Mouse (Mus musculus) gastrocnemius, postnatal 14 days (tissue): ENCODE results near the gene Nipal4. TPM values are rescaled to one million over a fixed set of nuclear protein-coding genes. Genes with fewer than 3 reads are reported as not detected.
A peak's percentile ranks its signal among the peaks of the same experiment; 100 is the strongest.
"Not testable (repeated sequence)": the region's sequence is repeated elsewhere in the genome, so short reads cannot be mapped to it uniquely, and the experiment has no call there.

Source experiments
- DNase-seq: peaks from one replicate; pipeline ENCODE4 v3.0.0; 2021; ENCODE audit warnings: mixed read lengths
- intact Hi-C: fragments of 180-260 bp; cut with DNase I; formaldehyde crosslinking; loops from one replicate; pipeline ENCODE4 v1.15.1; 2025; ENCODE audit warnings: low total_unique reads
- long read RNA-seq, 2 experiments: library from polyadenylated mRNA; stranded (forward); transcript quantifications; one replicate each; pipeline ENCODE4 v2.0.0; 2021
- total RNA-seq, 2 experiments: library from RNA; stranded (reverse); gene quantifications; 2 replicates each; pipeline ENCODE4 v1.2.3; 2021

Gene Nipal4
- total RNA-seq: under 1 TPM; 0.07 to 0.21 TPM
- long read RNA-seq, experiment 1: 0 reads
- long read RNA-seq, experiment 2: 0 reads

DNA sequence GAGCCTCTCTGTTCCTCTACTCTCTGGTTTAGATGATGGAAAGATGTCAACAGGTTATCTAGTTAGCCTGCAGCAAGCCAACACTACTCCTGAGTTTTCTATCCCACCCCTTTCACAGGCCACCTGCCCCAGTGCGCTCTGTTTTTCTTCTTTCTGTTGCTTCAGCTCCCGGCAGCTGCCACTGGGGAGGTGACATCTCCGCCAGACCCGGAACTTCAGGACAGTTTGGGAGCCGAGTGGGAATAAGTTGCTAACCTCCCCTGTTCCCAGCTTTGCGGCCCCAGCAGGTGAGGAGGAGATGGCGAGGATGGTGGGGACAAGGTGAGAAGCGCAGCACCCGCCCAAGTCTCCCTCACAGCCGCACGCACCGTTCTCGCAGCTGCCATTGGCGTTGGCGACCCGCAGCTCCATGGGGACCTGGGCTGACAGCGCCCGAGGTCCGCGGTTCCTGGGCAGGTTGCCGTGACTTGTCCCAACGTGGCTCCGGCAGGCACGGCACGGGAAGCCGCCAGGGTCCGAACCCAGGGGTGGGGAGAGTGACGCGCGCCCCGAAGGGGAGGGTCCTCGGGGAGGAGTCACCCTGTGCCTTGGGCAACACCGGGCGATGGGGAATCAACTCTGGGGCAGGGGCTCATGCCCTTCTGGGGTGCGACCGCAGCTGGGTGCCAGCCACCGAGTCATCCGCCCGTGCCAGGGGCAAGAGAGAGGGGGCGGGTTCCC, at the start of gene Nipal4:
TSS of gene Nipal4 (minus strand) at position 643 of the 720 bp plus-strand sequence.
- DNase-seq: peak; percentile 21

DNA sequence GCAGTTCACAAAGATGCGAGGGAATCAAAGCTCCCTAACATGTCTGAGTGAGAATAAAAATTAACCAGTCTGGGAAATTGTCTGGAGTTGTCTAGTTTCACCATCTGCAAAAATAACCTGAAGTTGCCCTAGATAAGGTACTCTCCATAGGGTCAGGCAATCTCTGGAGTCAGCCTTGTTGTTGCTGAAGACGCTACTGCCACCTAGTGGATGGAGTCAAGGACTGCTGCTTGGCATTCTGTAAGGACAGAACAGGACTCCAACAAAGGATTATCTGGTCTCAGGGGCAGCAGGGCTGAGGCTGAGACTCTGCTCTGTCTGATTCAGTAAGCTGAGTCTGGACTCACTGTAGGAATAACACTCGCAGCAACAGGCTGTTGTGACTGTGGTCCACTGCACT, 49.0 kb upstream of the Nipal4 start:
- peak; percentile 38 for DNase-seq
- intact Hi-C loops: loop anchor here (10.0 kb wide), 1 partner anchor 81 kb away; no protein-coding TSS in a partner anchor

More for the DNA sequence above, at the start of gene Nipal4:
- intact Hi-C loops: no loop called here

DNA sequence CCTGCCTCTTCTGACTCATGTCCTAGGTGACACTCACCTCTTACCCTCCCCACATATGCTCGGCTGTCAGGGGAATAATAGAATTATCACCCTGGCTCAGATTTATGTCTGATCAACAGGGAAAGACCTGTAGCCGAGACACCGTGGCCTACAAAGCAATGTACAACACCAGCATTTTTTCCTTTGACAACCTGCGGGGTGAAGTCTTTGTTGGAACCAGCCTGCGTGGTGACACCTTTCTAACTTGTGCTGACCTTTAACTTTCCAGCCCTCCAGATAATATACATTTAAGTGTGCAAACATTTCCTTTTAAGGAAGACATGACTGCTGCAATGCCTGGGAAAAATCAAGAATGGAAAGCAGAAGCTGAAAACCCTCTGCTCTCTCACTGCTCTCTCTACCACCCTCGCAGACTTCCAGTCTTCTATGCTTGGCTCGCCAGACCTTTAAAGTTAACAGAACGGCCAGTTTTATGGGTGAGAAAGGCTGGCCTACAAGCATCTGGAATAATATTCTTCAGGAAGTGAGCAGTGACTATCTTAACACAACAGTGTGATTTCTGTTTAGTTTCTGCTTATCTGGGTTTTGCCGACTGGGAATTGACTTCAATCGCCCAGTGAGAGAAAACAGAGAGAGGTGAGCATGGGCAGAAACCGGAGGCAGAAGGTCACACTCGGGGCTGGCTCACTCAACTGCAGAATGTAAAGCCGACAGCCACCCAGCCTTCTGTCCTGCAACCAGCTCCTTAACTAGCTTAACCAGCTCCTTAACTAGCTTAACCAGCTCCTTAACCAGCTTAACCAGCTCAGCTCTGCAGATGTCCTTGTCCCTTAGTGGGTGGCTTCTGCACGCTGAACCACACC, 48.3 kb upstream of the Nipal4 start:
- intact Hi-C loops: loop anchor here (5.0 to 10.0 kb wide), 3 partner anchors 80 to 267 kb away; no protein-coding TSS in a partner anchor
- no peak for DNase-seq

DNA sequence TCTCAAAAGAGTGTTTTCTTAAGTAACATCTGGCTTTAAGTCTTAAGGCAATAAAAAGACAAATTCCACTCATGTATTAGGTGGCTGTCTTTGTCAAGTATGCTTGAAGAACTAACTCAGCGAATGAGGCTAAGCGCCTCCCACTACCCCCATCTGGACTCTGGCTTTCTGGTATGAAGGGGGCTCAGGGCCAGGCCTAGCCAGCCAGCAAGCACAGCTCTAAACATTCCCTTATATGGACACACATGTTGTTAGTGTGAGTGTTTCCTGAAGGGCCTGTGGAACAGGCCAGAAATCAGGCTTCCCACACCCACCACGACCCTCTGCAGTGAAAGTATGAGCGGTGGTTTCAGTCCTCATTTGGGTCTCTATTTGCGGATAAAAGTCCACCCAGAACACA, 47.5 kb upstream of the Nipal4 start:
- DNase-seq: no peak
- intact Hi-C loops: loop anchor here (5.0 to 10.0 kb wide), 3 partner anchors 79 to 267 kb away; no protein-coding TSS in a partner anchor

DNA sequence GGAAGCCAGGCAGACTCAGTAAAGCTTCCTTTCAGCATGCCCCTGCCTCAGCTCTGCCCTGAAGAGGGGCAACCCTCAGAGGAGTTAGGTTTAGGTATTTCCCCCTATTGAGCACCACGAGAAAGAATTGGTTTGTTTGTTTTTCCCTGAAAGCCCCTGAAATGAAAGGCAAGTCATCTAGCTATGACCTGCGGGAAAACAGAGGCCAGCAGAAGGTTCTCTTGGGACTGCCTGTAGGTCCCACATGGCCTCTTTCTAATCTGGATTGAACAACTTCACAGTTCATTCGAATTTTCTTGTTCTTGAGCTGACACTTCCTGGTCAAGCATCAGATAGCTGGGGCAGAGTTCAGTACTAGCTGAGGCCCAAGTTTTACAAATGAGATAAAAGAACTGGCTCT, 45.5 kb upstream of the Nipal4 start:
- intact Hi-C loops: loop anchor here (5.0 to 10.0 kb wide), 3 partner anchors 77 to 265 kb away; no protein-coding TSS in a partner anchor
- DNase-seq: no peak

DNA sequence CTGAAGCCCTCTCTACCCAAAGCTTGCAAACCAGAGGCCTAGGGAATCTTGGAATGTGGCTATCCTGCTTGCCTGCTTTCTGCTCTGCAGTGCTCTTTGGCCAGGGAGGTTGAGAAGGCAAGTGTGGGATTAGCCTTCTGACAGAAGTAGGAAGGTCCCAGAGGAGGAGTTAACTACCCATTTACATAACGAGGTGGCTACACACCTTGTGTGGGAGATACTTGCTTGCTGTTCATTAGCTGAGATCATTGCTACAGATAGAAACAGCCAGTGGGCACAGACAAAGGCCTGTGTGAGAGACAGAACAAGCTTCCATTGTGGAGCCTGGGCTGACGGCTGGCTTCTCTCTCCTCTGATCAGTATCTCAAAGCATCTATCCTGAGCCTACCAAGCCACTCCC, 43.6 kb upstream of the Nipal4 start:
- DNase-seq: no peak
- intact Hi-C loops: loop anchor here (5.0 to 10.0 kb wide), 3 partner anchors 75 to 263 kb away; no protein-coding TSS in a partner anchor

DNA sequence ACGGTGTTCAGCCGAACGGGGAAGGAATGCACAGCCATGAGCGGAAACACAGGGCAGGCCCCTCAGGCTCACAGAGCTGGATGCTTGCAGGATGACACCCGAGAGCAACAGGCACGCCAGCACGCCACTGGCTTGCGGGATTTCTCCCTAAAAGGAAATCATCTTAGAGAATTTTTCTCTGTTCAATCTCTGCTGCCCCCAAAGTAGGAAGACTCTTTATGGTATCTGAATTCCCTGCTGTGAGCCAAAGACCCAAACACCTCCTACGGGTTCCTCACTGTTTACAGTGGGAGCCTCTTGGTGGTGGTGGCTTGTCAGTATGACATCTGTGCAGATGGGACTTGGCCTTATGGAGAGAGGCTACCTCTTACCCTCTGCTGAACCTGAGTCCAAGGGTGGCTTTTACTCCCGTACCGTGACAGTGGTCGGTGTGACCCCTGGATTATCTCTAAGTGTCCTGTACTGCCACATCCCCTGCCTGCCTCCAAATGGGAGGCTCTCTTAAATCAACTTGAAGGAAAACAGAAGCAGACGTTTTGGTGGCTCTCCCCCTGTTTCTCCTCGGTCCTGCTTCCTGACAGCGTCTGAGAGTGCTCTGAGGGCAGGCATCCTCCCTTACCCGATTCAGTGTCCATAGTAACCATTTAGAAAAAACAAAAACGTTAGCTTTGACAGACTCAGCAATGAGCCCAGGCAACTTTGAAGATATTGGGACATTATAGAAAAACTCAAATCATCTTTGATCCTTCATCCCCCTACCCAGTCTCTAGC, 39.5 kb upstream of the Nipal4 start:
- intact Hi-C loops: no loop called here
- DNase-seq: no peak

DNA sequence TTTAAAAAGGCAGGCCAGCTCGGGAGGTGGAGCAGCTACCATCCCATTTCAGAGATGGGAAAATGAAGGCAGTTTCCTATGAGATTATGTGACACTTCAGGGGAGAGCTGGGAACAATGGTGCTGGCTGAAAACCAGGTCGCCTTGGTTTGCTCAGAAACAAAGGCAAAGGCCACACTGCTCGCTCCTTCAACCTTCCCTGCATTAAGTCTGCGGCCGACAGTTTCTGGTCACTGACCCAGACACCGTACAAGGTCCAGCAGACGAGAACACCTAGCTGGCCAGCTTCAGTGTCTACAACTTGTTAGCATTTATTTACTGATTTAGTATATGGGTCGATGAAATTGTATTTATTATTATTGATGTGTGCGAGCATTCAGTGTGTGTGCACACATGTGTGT, 38.5 kb upstream of the Nipal4 start:
- DNase-seq: no peak
- intact Hi-C loops: loop anchor here (5.0 kb wide), 1 partner anchor 243 kb away; no protein-coding TSS in a partner anchor

DNA sequence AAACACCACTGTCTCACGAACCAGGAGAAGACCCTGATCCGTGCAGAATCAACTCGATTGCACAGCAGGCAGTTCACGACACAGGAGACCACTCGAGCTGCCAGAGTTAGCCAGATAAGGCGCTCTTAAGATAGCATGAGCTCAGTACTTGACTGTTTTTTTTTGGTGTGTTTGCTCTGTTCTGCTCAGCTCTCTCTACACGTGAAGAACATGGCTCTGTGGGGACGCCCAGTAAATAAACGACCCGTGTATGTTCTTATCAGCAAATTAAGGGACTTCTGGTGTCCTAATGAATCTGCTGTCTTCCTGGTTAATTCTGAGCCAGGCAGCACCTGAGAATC, 36.2 kb upstream of the Nipal4 start:
- DNase-seq: no peak
- intact Hi-C loops: loop anchor here (5.0 kb wide), 1 partner anchor 240 kb away; no protein-coding TSS in a partner anchor

DNA sequence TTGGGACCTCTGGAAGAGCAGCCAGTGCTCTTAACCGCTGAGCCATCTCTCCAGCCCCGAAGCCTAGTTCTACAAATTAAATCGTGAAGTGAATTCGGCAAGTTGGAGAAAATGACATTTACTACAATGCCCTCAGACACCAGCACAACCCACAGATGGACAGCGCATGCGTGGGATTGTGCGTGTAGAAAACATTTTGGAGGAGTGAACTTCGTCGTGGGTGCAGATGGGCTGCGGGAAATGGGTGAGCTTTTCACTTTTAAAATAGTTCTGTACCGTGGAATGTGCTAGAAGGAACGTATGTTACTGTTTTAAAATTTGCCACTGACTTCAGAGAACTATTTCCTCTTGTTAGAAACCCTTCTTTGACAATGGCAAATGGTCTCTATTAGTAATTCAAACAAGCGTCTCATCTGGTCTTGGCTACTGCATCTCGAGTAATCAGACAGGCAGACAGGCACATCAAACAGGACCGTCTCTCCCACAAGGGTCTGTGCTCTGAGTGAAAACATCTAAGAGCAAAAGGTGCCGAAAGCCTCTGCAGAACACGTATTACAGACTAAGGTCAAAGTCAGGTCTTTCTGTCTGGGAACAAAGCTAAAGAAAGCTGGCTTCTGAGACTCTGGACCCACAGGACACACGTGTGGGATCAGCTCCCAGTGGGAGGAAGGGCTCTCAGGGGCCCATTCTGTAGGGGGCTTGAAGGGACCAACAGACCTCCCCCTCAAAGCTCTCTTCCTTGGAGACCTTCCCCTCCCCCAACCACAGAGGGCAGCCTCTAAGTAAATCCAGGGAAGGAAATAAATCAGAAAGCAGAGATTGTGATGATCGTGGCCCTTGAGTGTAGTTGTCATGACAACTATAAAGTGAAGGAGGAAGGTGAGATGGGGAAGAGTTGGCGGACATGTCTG, 35.6 kb upstream of the Nipal4 start:
- DNase-seq: no peak
- intact Hi-C loops: loop anchor here (5.0 kb wide), 1 partner anchor 240 kb away; no protein-coding TSS in a partner anchor

DNA sequence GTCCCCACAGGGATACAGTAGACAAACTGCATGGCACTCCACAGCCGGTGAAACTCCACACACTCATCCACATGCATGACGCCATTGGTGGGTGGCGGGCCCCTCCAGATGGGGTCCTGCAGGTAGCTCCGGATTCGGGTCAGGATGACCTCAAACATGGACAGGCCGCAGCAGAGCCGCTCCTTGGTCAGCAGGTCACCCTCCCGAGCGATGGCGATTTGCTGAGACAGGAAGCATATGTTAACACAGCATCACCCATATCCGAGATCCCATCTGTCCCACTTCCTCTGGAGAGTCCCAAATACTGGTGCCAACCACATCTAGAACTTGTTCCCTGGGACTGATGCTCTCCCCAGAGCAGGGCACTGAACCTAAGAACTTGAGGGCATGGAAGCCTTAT, 34.4 kb upstream of the Nipal4 start:
- DNase-seq: no peak
- intact Hi-C loops: loop anchor here (5.0 kb wide), 1 partner anchor 238 kb away; no protein-coding TSS in a partner anchor

DNA sequence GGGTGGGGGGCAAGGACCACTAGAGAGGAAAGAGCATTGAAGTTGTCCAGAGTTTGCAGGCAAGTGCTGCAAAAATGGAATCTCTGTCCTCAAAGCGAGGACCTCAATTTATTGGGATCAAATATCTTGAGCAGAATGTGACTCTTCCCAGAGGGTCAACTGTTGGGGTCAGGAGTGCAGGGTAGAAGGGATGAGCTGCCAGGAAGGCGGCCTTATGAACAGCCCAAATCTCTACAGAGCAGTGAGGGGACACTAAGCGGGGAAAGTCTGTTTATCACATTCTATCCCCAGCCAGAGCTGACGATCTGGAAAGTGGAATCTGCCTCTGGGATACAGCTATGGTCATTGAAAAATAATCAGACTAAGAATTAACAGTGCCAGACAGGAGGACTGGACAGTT, 27.9 kb upstream of the Nipal4 start:
- intact Hi-C loops: no loop called here
- no peak for DNase-seq

DNA sequence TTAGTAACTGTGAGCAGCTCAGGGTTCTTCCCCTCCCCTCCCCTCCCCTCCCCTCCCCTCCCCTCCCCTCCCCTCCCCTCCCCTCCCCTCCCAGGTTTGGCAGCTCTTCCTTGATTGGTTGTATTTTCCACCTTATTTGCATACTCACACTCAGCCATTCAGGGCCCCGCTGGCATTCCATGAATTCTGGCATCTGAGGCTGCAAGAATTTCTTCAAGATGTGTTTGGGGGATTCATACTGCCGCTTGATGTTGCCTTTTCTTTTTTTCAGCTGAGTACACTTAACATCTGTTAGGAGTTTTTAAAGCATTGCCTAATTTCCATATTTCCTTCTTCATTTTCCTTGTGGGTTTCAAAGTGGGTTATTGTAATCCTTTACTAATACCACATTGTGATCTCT, 22.0 kb upstream of the Nipal4 start:
- intact Hi-C loops: no loop called here

DNA sequence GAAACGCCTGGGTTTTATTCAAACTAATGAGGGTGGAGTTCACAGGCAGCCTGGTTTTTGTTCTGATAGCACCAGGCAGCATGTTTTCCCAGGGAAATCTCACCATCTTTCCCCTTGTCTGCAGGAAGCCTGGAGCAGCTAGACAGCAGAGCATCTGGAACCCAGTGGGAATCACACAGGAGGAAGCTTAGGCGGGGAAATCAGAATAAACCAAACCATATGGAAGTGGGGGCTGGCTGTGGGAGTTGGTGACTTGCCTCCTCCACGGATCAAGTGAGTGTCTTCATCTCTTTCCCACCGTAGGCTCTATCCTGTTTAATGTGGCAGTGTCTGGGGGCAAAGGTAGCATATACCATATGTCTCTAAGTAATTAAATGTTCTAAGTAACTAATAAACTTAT, 19.2 kb upstream of the Nipal4 start:
- DNase-seq: no peak
- intact Hi-C loops: no loop called here

More for the DNA sequence above, 22.0 kb upstream of the Nipal4 start:
- no peak for DNase-seq

DNA sequence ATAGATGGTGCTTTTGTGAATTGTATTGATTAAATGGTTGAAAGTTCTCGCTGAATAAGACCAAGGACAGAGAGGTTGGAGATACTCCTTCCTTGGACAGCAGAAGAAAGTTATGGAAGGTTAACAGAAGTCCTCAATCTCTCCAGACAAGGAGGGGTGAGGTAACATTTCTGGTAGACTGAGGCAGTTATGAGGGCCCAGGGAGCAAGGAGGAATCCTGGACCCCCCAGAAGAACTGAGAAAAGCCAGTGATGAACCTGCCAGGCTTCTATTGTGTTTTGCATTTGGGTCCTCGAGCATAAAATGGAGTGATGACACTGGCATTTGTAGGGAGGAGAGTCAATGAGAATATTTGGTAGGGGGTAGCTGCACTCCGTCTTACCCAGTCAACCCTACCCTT, 18.6 kb upstream of the Nipal4 start:
- intact Hi-C loops: no loop called here
- DNase-seq: no peak

DNA sequence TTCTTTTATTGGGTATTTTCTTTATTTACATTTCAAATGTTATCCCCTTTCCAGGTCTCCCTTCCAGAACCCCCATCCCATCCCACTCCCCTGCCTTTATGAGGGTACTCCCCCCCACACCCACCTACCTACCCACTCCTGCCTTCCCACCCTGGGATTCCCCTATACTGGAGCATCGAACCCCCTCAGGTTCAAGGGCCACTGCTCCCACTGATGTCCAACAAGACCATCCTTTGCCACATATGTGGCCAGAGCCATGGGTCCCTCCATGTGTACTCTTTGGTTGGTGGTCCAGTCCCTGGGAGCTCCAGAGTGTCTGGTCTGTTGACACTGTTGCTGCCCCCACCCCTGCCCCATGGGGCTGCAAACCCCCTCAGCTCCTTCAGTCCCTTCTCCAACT, 15.7 kb upstream of the Nipal4 start:
- DNase-seq, intact Hi-C loops: not testable (repeated sequence)

DNA sequence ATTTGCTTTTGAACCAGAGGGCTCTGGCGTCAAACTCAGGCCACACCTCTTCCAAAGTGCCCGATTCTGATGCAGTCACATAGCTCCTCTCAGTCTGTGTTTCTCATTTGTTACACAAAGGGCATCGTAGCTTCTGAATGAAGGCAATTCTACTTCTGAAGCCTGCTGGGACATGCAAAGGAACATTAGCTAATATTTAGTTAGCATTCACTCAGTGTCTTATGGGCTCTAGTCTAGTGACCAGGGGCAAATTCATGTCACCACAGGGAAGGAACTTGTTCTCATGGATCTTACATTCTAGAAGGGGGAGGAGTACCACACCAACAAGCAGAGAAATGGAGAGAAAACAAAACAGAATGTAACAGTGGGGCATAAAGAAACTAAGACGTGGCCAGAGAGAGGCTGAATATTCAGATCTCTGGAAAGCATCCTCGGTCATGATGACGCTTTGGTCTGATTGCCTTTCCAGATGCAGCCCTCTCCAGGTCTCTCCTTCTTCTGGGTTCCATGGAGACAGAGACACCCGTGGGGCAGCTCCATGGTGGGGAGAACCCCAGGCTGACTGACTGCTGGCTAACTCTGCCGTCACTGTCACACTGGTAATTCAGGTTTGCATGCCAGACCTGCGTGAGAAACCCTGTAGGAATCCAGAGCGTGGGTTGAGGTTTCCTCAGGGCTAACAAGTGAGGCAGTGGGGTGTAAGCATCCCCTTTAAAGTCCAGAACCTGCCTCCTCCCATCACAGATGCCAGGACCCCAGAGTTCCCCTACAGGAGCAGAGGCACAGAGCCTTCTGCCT, 11.1 kb upstream of the Nipal4 start:
- no peak for DNase-seq
- intact Hi-C loops: no loop called here

DNA sequence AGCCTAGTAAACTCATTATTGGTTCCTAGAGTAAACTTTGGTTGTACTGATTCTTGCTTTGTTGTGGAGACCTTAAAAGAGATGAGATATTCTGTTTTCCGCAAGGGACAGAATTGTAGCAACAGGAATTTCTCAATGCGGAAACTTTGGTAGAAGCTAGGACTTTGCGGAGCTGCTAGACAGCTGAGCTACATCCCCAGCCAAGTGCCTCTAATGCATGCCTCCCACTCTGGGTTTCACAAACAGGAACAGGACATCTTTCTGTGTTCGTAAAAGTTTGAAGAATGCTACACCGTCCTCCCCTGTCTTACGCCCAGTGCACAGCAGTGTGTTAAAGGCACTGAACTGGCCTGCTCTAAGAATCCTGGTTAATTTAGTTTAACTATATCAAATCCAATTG, 9.8 kb upstream of the Nipal4 start:
- intact Hi-C loops: no loop called here
- no peak for DNase-seq
